Mouse (Mus musculus) forebrain, embryonic 13.5 days (tissue): ENCODE results near the gene Grin3b. TPM values are rescaled to one million over a fixed set of nuclear protein-coding genes. Genes with fewer than 3 reads are reported as not detected.

Source experiments
- ATAC-seq: fragments of 200-750 bp; cut with Nextera tagmentation; 2 replicates; pipeline ENCODE4 v1.8.0; 2017
- H3K27ac ChIP-seq: fragments of 300-500 bp; sonication (generic); 2 replicates; pipeline ENCODE4 v1.5.1; 2015; ENCODE audit warnings: inconsistent platforms, mild to moderate bottlenecking, moderate library complexity
- H3K27me3 ChIP-seq: fragments of 300-500 bp; sonication (generic); 2 replicates; pipeline ENCODE4 v1.6.1; 2015; ENCODE audit warnings: mild to moderate bottlenecking, inconsistent platforms
- H3K36me3 ChIP-seq: fragments of 300-500 bp; sonication (generic); 2 replicates; pipeline ENCODE4 v1.6.1; 2015; ENCODE audit warnings: mild to moderate bottlenecking, inconsistent platforms; ENCODE audit not compliant: poor library complexity, severe bottlenecking
- H3K4me1 ChIP-seq: fragments of 300-500 bp; sonication (generic); 2 replicates; pipeline ENCODE4 v1.6.1; 2015; ENCODE audit warnings: inconsistent platforms
- H3K4me2 ChIP-seq: fragments of 300-500 bp; sonication (generic); 2 replicates; pipeline ENCODE4 v1.6.1; 2015; ENCODE audit warnings: inconsistent platforms, mild to moderate bottlenecking, moderate library complexity
- H3K4me3 ChIP-seq: fragments of 300-500 bp; sonication (generic); 2 replicates; pipeline ENCODE4 v1.5.1; 2015; ENCODE audit warnings: mild to moderate bottlenecking, inconsistent platforms
- H3K9ac ChIP-seq: fragments of 300-500 bp; sonication (generic); 2 replicates; pipeline ENCODE4 v1.6.1; 2015; ENCODE audit warnings: mild to moderate bottlenecking, inconsistent platforms
- H3K9me3 ChIP-seq: fragments of 300-500 bp; sonication (generic); replicated peaks from 2 replicates; pipeline ENCODE4 v1.6.1; 2016; ENCODE audit warnings: inconsistent platforms
- WGBS: fragments of 180-500 bp; shearing (Covaris S2); methylation state at CpG from one replicate; pipeline ENCODE4 v1.1.7; 2015; 5-methylcytosine and 5-hydroxymethylcytosine counted together
- polyA plus RNA-seq: library from polyadenylated mRNA; unstranded; fragments of >200 nt; fragmentation: Nextera tagmentation; extraction: Ambion mirVana; gene quantifications from 2 replicates; pipeline ENCODE4 v1.2.1, GENCODE M21; 2015

Gene Grin3b
- polyA plus RNA-seq, 1 experiment from 2014 or later, result 0.57 TPM

DNA sequence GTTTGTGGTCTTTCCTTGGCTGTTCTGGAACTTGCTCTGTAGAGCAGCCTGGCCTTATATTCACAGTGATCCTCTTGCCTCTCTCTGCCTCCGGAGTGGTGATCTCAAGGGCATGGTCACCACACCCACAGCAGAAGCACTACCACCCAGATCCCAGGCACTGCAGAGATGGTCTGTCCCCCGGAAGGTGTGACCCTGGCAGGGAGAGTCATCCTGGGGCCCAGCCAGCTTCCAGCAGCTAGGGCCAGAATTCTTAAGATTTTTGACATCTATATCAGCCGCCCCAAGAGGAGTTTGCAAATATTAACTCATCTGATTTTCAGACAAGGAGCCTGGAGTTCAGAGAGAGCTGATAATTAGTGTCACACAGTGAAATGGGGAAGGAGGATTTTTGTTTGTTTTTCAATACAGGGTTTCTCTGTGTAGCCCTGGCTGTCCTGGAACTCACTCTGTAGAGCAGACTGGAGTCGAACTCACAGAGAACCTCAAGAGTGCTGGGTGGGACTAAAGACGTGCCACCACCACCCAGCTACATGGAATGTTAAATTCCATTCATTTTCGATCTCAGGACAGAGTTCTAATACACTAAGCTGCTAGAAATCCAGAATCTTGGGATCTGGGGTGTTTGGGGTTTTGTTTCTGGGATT lies 15.8 kb downstream of the Grin3b start:
- peaks cover 42% of the 10 kb centered on the region for H3K4me1 ChIP-seq
- no peak for ATAC-seq
- H3K4me2 ChIP-seq, result peak overlapping the region; percentile 86
- peak overlapping the region; percentile 96; the same call in 1 of the 2 replicates for H3K27ac ChIP-seq
- peaks cover 48% of the 10 kb centered on the region for H3K27me3 ChIP-seq
- H3K9ac ChIP-seq, result peak overlapping the region; percentile 90
- H3K9me3 ChIP-seq, result peaks cover 7% of the 10 kb centered on the region
- H3K4me3 ChIP-seq, result peak overlapping the region; percentile 80
- 45% methylated on average over 6 of the region's 6 CpGs for WGBS
- no peaks in the 10 kb centered on the region for H3K36me3 ChIP-seq

GRCm38 (mm10) chr10:79986963-79987362 lies 16.4 kb downstream of the Grin3b start:
- H3K4me3 ChIP-seq, result peak overlapping the region; percentile 10; the same call in 1 of the 2 replicates

GRCm38 (mm10) chr10:79987771-79988505 lies 17.4 kb downstream of the Grin3b start:
- 11% methylated on average over 27 of the region's 27 CpGs for WGBS
- H3K9me3 ChIP-seq, result peaks cover 11% of the 10 kb centered on the region
- H3K9ac ChIP-seq, result peak overlapping the region; percentile 60
- H3K4me2 ChIP-seq, result peak overlapping the region; percentile 58
- no peak for ATAC-seq
- H3K27me3 ChIP-seq, result peaks cover 48% of the 10 kb centered on the region
- no peak overlapping the region for H3K27ac ChIP-seq
- no peaks in the 10 kb centered on the region for H3K36me3 ChIP-seq
- H3K4me1 ChIP-seq, result peaks cover 29% of the 10 kb centered on the region
- H3K4me3 ChIP-seq, result peak overlapping the region; percentile 42

More at GRCm38 (mm10) chr10:79986963-79987362, 16.4 kb downstream of the Grin3b start:
- H3K36me3 ChIP-seq, result no peaks in the 10 kb centered on the region
- 2% methylated on average over 11 of the region's 11 CpGs for WGBS
- H3K9me3 ChIP-seq, result peaks cover 11% of the 10 kb centered on the region
- peaks cover 48% of the 10 kb centered on the region for H3K27me3 ChIP-seq
- H3K27ac ChIP-seq, result no peak overlapping the region
- H3K4me2 ChIP-seq, result peak overlapping the region; percentile 86
- peaks cover 36% of the 10 kb centered on the region for H3K4me1 ChIP-seq
- 0 out of 2 replicates have a peak overlapping the region, but pooled peaks have one; percentile 2 for H3K9ac ChIP-seq
- no peak for ATAC-seq

GRCm38 (mm10) chr10:79988506-79989271 lies 18.2 kb downstream of the Grin3b start, which contains the start of gene Cnn2:
Gene Cnn2 (plus strand): TSS chr10:79988584.
- peaks cover 11% of the 10 kb centered on the region for H3K9me3 ChIP-seq
- H3K9ac ChIP-seq, result peak within 1 kb of the TSS; percentile 60
- peak within 1 kb of the TSS; percentile 42 for H3K4me3 ChIP-seq
- WGBS, result 2% methylated on average over 42 of the region's 59 CpGs
- H3K4me2 ChIP-seq, result peak within 1 kb of the TSS; percentile 58
- no peak for ATAC-seq
- no peak within 1 kb of the TSS for H3K27ac ChIP-seq
- peaks cover 22% of the 10 kb centered on the region for H3K4me1 ChIP-seq
- H3K27me3 ChIP-seq, result peaks cover 48% of the 10 kb centered on the region
- no peaks in the 10 kb centered on the region for H3K36me3 ChIP-seq

DNA sequence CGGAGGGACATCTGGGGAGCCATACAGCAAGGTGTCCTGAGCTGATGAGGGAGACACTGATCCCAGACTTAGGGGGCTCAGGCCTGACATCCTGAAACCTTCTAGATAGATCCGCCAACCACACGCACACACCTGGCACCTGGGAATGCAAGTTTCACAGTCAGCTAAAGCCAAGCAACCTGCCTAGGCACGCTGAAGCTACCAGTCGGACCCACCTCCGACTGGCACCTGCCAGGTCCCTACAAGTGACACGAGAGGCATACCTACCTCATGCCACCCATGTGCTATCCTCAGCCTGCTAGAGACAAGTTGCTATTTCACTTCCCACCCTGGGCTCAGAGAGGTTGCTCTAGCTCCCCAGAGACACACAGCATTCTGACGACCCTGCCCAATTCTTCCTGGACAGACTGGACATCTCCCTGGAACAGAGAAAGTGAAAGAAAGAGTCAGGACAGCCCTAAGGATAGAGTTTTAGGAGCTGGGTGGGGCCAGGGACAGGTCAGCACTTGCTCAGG lies 18.8 kb downstream of the Grin3b start:
- no peaks in the 10 kb centered on the region for H3K36me3 ChIP-seq
- peaks cover 48% of the 10 kb centered on the region for H3K27me3 ChIP-seq
- peaks cover 24% of the 10 kb centered on the region for H3K4me1 ChIP-seq
- no peak for ATAC-seq
- peak overlapping the region; percentile 58; the same call in 1 of the 2 replicates for H3K4me2 ChIP-seq
- H3K27ac ChIP-seq, result no peak overlapping the region
- WGBS, result 29% methylated on average over 8 of the region's 8 CpGs
- peaks cover 11% of the 10 kb centered on the region for H3K9me3 ChIP-seq
- no peak overlapping the region for H3K9ac ChIP-seq
- peak overlapping the region; percentile 42; the same call in 1 of the 2 replicates for H3K4me3 ChIP-seq

DNA sequence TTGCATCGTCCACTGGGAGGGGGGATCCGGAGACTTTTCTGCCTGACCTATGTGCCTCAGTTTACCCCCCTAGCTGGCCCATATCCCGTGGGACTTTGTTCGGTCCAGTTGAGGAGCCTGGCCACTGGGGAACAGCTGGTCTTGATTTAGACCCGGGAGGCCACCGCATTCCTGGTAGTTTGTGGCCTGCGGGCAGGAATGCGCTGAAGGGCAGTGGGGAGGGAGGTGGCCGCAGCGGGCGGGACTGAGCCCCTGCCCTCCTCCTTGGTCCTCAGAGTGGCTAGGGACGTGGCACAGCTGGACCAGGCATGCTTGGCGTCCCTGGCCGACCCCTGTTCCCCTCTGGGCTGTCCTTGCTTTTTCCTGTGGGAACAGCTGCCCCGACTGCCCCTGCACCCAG lies 19.4 kb downstream of the Grin3b start:
- Histone ChIP-seq H3K27me3 (peaks cover 48% of the 10 kb centered on the region), H3K4me3 (no peak overlapping the region), H3K9ac (no peak overlapping the region), H3K9me3 (peaks cover 11% of the 10 kb centered on the region), H3K4me1 (peaks cover 27% of the 10 kb centered on the region), H3K4me2 (peak overlapping the region; percentile 58; the same call in 1 of the 2 replicates), H3K27ac (no peak overlapping the region), H3K36me3 (no peaks in the 10 kb centered on the region)
- 11% methylated on average over 15 of the region's 15 CpGs for WGBS
- no peak for ATAC-seq

DNA sequence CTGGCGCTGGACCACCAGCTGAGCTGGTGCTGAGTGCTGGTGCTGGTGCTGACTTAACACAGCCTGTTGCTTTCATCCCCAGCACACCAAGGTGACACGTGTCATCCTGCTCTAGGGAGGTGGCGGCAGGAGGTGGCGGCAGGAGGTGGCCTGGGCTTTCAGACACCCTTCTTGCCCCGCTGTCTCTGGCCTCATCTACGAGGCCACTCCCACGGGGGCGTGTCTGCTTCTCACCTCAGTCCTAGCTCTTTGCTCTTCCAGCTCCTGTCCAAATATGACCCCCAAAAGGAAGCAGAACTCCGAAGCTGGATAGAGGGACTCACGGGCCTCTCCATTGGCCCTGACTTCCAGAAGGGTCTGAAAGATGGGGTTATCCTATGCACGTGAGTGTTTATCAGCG lies 20.6 kb downstream of the Grin3b start:
- H3K9me3 ChIP-seq, result peaks cover 11% of the 10 kb centered on the region
- 50% methylated on average over 12 of the region's 12 CpGs for WGBS
- H3K4me1 ChIP-seq, result peaks cover 22% of the 10 kb centered on the region
- H3K27ac ChIP-seq, result no peak overlapping the region
- no peak overlapping the region for H3K4me2 ChIP-seq
- no peak overlapping the region for H3K4me3 ChIP-seq
- peaks cover 48% of the 10 kb centered on the region for H3K27me3 ChIP-seq
- no peak for ATAC-seq
- H3K36me3 ChIP-seq, result no peaks in the 10 kb centered on the region
- H3K9ac ChIP-seq, result no peak overlapping the region

DNA sequence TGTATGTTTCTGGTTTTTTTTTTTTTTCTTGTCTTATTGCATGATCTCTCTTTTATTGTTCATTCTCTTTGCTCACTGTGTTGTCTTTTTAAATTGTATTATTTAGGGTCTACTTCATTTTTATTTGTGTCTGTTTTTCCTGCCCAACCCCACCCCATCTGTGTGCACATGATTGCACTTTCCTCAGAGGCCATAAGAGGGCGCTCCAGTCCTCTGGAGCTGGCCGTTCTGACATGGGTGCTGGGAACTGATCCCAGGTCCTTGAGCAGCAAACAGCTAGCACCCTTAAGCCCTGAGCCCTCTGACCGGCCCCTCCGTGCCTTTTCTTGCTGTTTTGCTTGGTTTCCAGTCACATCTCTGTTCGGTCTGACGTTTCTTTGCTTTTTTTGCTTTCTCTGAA lies 21.0 kb downstream of the Grin3b start:
- ATAC-seq, result no peak
- Histone ChIP-seq H3K27me3 (peaks cover 46% of the 10 kb centered on the region), H3K4me2 (no peak overlapping the region), H3K9me3 (peaks cover 11% of the 10 kb centered on the region), H3K4me1 (peaks cover 17% of the 10 kb centered on the region), H3K36me3 (no peaks in the 10 kb centered on the region), H3K9ac (no peak overlapping the region), H3K4me3 (no peak overlapping the region), H3K27ac (no peak overlapping the region)
- 88% methylated on average over 6 of the region's 6 CpGs for WGBS

DNA sequence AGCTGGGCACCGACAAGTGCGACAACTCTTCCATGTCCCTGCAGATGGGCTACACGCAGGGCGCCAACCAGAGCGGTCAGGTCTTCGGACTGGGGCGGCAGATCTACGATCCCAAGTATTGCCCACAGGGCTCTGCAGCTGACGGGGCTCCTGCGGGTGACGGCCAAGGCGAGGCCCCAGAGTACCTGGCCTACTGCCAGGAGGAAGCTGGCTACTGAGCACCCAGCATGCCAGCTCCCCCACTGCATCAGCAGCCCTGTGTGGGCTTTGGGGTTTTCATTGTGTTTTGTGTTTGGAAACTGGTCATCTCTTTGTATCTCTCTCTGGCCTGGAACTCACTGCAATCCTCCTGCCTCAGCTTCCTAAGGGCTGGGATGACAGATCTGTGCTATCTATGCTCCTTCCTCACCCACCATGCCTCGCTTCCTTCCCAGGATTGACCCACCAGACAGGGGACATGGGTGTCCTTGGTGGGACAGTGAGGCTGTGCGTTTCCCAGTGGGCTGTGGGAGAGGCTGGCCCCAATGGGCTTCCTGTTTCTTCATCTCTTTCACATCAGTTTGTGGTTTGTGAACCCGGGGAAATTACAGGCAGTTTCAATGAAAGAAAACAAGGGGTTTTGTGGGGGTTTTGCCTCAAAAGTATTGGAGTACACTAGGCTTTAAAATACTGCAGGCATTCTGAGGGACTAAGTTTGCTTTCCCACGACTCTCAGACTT lies 24.0 kb downstream of the Grin3b start:
- H3K4me1 ChIP-seq, result peaks cover 25% of the 10 kb centered on the region
- H3K4me3 ChIP-seq, result no peak overlapping the region
- no peak for ATAC-seq
- peaks cover 11% of the 10 kb centered on the region for H3K9me3 ChIP-seq
- no peaks in the 10 kb centered on the region for H3K36me3 ChIP-seq
- 81% methylated on average over 16 of the region's 16 CpGs for WGBS
- no peak overlapping the region for H3K9ac ChIP-seq
- peaks cover 30% of the 10 kb centered on the region for H3K27me3 ChIP-seq
- no peak overlapping the region for H3K27ac ChIP-seq
- H3K4me2 ChIP-seq, result no peak overlapping the region

DNA sequence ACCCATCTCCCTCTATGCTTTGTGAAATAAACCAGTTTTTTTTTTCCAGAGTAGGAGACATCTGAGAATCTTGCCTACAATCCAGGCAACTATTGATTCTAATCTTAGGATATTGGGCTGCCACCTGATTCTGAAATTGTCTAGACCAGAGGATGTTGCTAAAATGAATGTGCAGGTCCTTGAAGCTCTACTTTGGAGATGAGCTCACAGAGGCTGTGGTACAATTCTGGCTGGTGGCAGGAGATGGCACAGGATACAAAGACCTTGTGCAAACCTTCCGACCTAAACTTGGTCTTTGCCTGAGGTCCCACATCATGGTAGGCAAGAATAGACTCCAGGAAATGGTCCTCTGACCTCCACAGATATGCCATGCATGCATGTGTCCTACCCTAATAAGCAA lies 25.1 kb downstream of the Grin3b start:
- no peaks in the 10 kb centered on the region for H3K36me3 ChIP-seq
- H3K9me3 ChIP-seq, result peaks cover 11% of the 10 kb centered on the region
- peaks cover 32% of the 10 kb centered on the region for H3K27me3 ChIP-seq
- no peak overlapping the region for H3K9ac ChIP-seq
- no peak for ATAC-seq
- H3K4me1 ChIP-seq, result peaks cover 25% of the 10 kb centered on the region
- H3K4me3 ChIP-seq, result 0 out of 2 replicates have a peak overlapping the region, but pooled peaks have one; percentile 51
- 92% methylated on average over 1 of the region's 1 CpGs for WGBS
- H3K4me2 ChIP-seq, result no peak overlapping the region; the same call in 1 of the 2 replicates
- H3K27ac ChIP-seq, result no peak overlapping the region
